ENCODE assay signal across 9 mouse cellular contexts in the genomic region with DNA sequence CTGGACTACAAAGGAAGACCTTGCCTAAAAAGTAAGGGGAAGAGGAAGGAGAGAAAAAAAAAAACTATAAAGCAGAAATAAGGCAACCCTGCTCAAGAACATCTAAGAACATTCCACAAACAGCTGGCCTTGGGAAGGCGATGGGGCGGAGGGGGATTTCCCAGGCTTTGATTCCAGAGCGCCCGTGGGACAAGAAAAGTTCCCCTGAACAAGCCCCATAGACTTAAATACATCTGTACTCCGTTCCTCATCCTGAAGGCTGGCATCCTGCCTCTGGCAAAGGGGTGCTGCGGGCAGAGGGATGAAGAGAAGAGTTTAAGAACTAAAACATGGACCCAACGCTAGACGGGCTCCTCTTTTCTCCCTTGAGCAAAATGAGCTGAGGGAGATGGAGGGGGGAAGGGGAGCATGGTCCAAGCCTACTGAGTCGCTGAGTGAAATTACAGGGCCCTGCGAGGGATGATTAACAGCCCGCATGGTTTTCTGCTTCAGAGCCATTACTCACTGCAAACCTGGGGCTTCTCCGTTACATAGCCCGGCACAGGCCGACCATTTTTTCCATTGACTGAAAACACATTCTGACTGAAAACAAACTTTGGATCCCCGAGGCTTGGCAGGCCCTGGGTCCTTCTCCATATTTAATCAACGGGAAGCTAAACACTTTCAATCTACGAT.
A peak's percentile ranks its signal among the peaks of the same experiment; 100 is the strongest.
DNase-seq lines count a peak whose midpoint lies in the region; ATAC-seq lines count a peak whose summit lies in the region.
"Had no signal": no experiment of that assay in that cellular context is flagged by ENCODE, and none has a peak within 500 bp of the region (broad histone marks: within the 10 kb centered on the region; RNA-seq: fewer than 3 reads in every experiment).

No protein-coding gene starts in this region.

- no peak overlapping the region for H3K4me3 ChIP-seq in hindbrain, embryonic 16.5 days (ENCODE audit: low read length)
- no peak overlapping the region for H3K4me3 ChIP-seq in hindbrain, embryonic 11.5 days (ENCODE audit: low read depth, low read length)
- H3K4me3 ChIP-seq in kidney, embryonic 16.5 days (ENCODE audit: low read length): no peak overlapping the region
- H3K4me3 ChIP-seq in stomach, embryonic 14.5 days (ENCODE audit: low read depth, low read length): no peak overlapping the region
- H3K4me3 ChIP-seq: heart, embryonic 15.5 days; midbrain, embryonic 12.5 days had no signal

- H3K27ac ChIP-seq in hindbrain, embryonic 16.5 days (ENCODE audit: low read depth, low read length): peak overlapping the region; percentile 34
- H3K27ac ChIP-seq in hindbrain, embryonic 11.5 days (ENCODE audit: low read depth, low read length): no peak overlapping the region
- peak overlapping the region; percentile 16; the same call in 1 of the 2 replicates for H3K27ac ChIP-seq in kidney, embryonic 16.5 days (ENCODE audit: low read length)
- H3K27ac ChIP-seq in stomach, embryonic 14.5 days (ENCODE audit: low read length): peak overlapping the region; percentile 48; the same call in 1 of the 2 replicates
- H3K27ac ChIP-seq: heart, embryonic 15.5 days; midbrain, embryonic 12.5 days had no signal

- H3K27me3 ChIP-seq in hindbrain, embryonic 16.5 days (replicated peaks; ENCODE audit: control insufficient read depth, insufficient read depth, low read length): no peaks in the 10 kb centered on the region
- no peaks in the 10 kb centered on the region; the same call in 1 of the 2 replicates for H3K27me3 ChIP-seq in hindbrain, embryonic 11.5 days (ENCODE audit: control insufficient read depth, insufficient read depth, low read length)
- H3K27me3 ChIP-seq in kidney, embryonic 16.5 days (ENCODE audit: insufficient read depth, low read length): no peaks in the 10 kb centered on the region; the same call in 1 of the 2 replicates
- no peaks in the 10 kb centered on the region for H3K27me3 ChIP-seq in stomach, embryonic 14.5 days (ENCODE audit: control insufficient read depth, insufficient read depth, low read length)
- H3K27me3 ChIP-seq: heart, embryonic 15.5 days had no signal

- no peak overlapping the region for H3K4me2 ChIP-seq in hindbrain, embryonic 16.5 days (ENCODE audit: low read length)
- no peak overlapping the region for H3K4me2 ChIP-seq in hindbrain, embryonic 11.5 days (replicated peaks; ENCODE audit: low read depth, low read length)
- no peak overlapping the region for H3K4me2 ChIP-seq in kidney, embryonic 16.5 days (replicated peaks; ENCODE audit: low read depth, low read length)
- peak overlapping the region; percentile 26; the same call in 1 of the 2 replicates for H3K4me2 ChIP-seq in stomach, embryonic 14.5 days (replicated peaks; ENCODE audit: low read depth, low read length)
- H3K4me2 ChIP-seq: midbrain, embryonic 12.5 days had no signal

- 62% methylated on average over 17 of the region's 17 CpGs for WGBS in hindbrain, embryonic 16.5 days
- WGBS in hindbrain, embryonic 11.5 days: 66% methylated on average over 17 of the region's 17 CpGs
- 24% methylated on average over 17 of the region's 17 CpGs for WGBS in kidney, embryonic 16.5 days
- 28% methylated on average over 17 of the region's 17 CpGs for WGBS in stomach, embryonic 14.5 days

- H3K9ac ChIP-seq in hindbrain, embryonic 16.5 days (ENCODE audit: low read depth, low read length): no peak overlapping the region
- no peak overlapping the region for H3K9ac ChIP-seq in hindbrain, embryonic 11.5 days (ENCODE audit: low read depth, low read length)
- H3K9ac ChIP-seq in kidney, embryonic 16.5 days (replicated peaks; ENCODE audit: low read length): no peak overlapping the region
- no peak overlapping the region for H3K9ac ChIP-seq in stomach, embryonic 14.5 days (replicated peaks; ENCODE audit: low read depth, low read length)
- H3K9ac ChIP-seq: heart, embryonic 15.5 days; midbrain, embryonic 12.5 days had no signal

- no peak for ATAC-seq in hindbrain, embryonic 16.5 days
- no peak for ATAC-seq in hindbrain, embryonic 11.5 days (ENCODE audit: low FRiP score)
- ATAC-seq in kidney, embryonic 16.5 days (ENCODE audit: low FRiP score, low TSS enrichment): peak; percentile 72
- ATAC-seq in stomach, embryonic 14.5 days (ENCODE audit: insufficient number of reproducible peaks, insufficient read depth, low FRiP score, low read depth): peak; percentile 56; the same call in 1 of the 2 replicates
- ATAC-seq in granulocyte monocyte progenitor cell, adult 5-6 weeks (replicated peaks; ENCODE audit: poor library complexity, severe bottlenecking): no peak

- no peaks in the 10 kb centered on the region for H3K36me3 ChIP-seq in hindbrain, embryonic 16.5 days (ENCODE audit: control insufficient read depth, insufficient read depth, low read length)
- H3K36me3 ChIP-seq in hindbrain, embryonic 11.5 days (ENCODE audit: control insufficient read depth, insufficient read depth, low read length): no peaks in the 10 kb centered on the region
- no peaks in the 10 kb centered on the region for H3K36me3 ChIP-seq in kidney, embryonic 16.5 days (ENCODE audit: insufficient read depth, low read length)
- no peaks in the 10 kb centered on the region for H3K36me3 ChIP-seq in stomach, embryonic 14.5 days (ENCODE audit: control insufficient read depth, insufficient read depth, low read length)
- H3K36me3 ChIP-seq: heart, embryonic 15.5 days; midbrain, embryonic 12.5 days had no signal

- H3K4me1 ChIP-seq in hindbrain, embryonic 16.5 days (ENCODE audit: control insufficient read depth, insufficient read depth, low read depth, low read length): peaks cover 9% of the 10 kb centered on the region
- no peaks in the 10 kb centered on the region for H3K4me1 ChIP-seq in hindbrain, embryonic 11.5 days (replicated peaks; ENCODE audit: control insufficient read depth, insufficient read depth, low read length)
- H3K4me1 ChIP-seq in kidney, embryonic 16.5 days (ENCODE audit: insufficient read depth, low read length): peaks cover 65% of the 10 kb centered on the region
- peaks cover 40% of the 10 kb centered on the region for H3K4me1 ChIP-seq in stomach, embryonic 14.5 days (ENCODE audit: control insufficient read depth, insufficient read depth, low read length)
- H3K4me1 ChIP-seq: midbrain, embryonic 12.5 days had no signal

- DNase-seq in hindbrain, embryonic 11.5 days (ENCODE audit: low spot score): no peak
- peak; percentile 34 for DNase-seq in gastrocnemius, postnatal 25 days
- DNase-seq in right cerebral cortex, postnatal 10 days (ENCODE audit: low spot score in 2 of 2): no peak

- H3K9me3 ChIP-seq in hindbrain, embryonic 16.5 days (ENCODE audit: control insufficient read depth, low read length): no peaks in the 10 kb centered on the region
- H3K9me3 ChIP-seq in hindbrain, embryonic 11.5 days (ENCODE audit: control insufficient read depth, low read length): no peaks in the 10 kb centered on the region
- no peaks in the 10 kb centered on the region for H3K9me3 ChIP-seq in kidney, embryonic 16.5 days (ENCODE audit: low read length)
- H3K9me3 ChIP-seq in stomach, embryonic 14.5 days (ENCODE audit: control insufficient read depth, low read depth, low read length): no peaks in the 10 kb centered on the region
- H3K9me3 ChIP-seq: heart, embryonic 15.5 days; midbrain, embryonic 12.5 days had no signal

Comparison
In these comparisons a context has a peak if more than half of its experiments do, and no peak if none do; other contexts are left out.
1. ATAC-seq: peak in kidney, embryonic 16.5 days (single experiment) and stomach, embryonic 14.5 days (single experiment); none in hindbrain, embryonic 16.5 days (single experiment), hindbrain, embryonic 11.5 days (single experiment) and granulocyte monocyte progenitor cell, adult 5-6 weeks (single experiment).